Mouse (Mus musculus) kidney, embryonic 15.5 days (tissue): ENCODE data around the gene Eci1. TPM values are rescaled to one million over a fixed set of nuclear protein-coding genes. Genes with fewer than 3 reads are reported as not detected.
A peak's percentile ranks its signal among the peaks of the same experiment; 100 is the strongest.
"Not testable (repeated sequence)": the region's sequence is repeated elsewhere in the genome, so short reads cannot be mapped to it uniquely, and the experiment has no call there.

Source experiments
- ATAC-seq: fragments of 200-750 bp; cut with Nextera tagmentation; replicated peaks from 2 replicates; pipeline ENCODE4 v1.8.0; 2017; ENCODE audit warnings: moderate TSS enrichment; ENCODE audit not compliant: low FRiP score
- H3K27ac ChIP-seq: fragments of 300-500 bp; sonication (generic); 2 replicates; pipeline ENCODE4 v1.5.1; 2015; ENCODE audit warnings: mild to moderate bottlenecking, inconsistent platforms
- H3K27me3 ChIP-seq: fragments of 300-500 bp; sonication (generic); 2 replicates; pipeline ENCODE4 v1.6.1; 2015; ENCODE audit warnings: inconsistent platforms
- H3K36me3 ChIP-seq: fragments of 300-500 bp; sonication (generic); 2 replicates; pipeline ENCODE4 v1.6.1; 2015; ENCODE audit warnings: inconsistent platforms
- H3K4me1 ChIP-seq: fragments of 300-500 bp; sonication (generic); 2 replicates; pipeline ENCODE4 v1.6.1; 2015; ENCODE audit warnings: inconsistent platforms
- H3K4me2 ChIP-seq: fragments of 300-500 bp; sonication (generic); 2 replicates; pipeline ENCODE4 v1.6.1; 2015; ENCODE audit warnings: moderate library complexity, mild to moderate bottlenecking, inconsistent platforms
- H3K4me3 ChIP-seq: fragments of 300-500 bp; sonication (generic); replicated peaks from 2 replicates; pipeline ENCODE4 v1.5.1; 2015; ENCODE audit warnings: mild to moderate bottlenecking, inconsistent platforms
- H3K9ac ChIP-seq: fragments of 300-500 bp; sonication (generic); 2 replicates; pipeline ENCODE4 v1.6.1; 2015; ENCODE audit warnings: mild to moderate bottlenecking, inconsistent platforms
- H3K9me3 ChIP-seq: fragments of 300-500 bp; sonication (generic); replicated peaks from 2 replicates; pipeline ENCODE4 v1.6.1; 2016; ENCODE audit warnings: inconsistent platforms
- WGBS: fragments of 180-500 bp; shearing (Covaris S2); methylation state at CpG from one replicate; pipeline ENCODE4 v1.1.7; 2015; ENCODE audit warnings: mixed read lengths; 5-methylcytosine and 5-hydroxymethylcytosine counted together
- polyA plus RNA-seq: library from polyadenylated mRNA; unstranded; fragments of >200 nt; fragmentation: Nextera tagmentation; extraction: Ambion mirVana; gene quantifications from 2 replicates; pipeline ENCODE4 v1.2.1, GENCODE M21; 2015

The Eci1 gene
- polyA plus RNA-seq, 1 experiment from 2014 or later, result 115 TPM

GRCm38 (mm10) chr17:24414230-24414976, 12.0 kb upstream of the Eci1 start, which contains the start of gene Rnps1:
Gene Rnps1 (plus strand): TSS chr17:24414565.
- Histone ChIP-seq H3K4me1 (peaks cover 36% of the 10 kb centered on the region), H3K4me2 (peak within 1 kb of the TSS; percentile 84), H3K27ac (peak within 1 kb of the TSS; percentile 95), H3K27me3 (no peaks in the 10 kb centered on the region), H3K9ac (peak within 1 kb of the TSS; percentile 75), H3K9me3 (no peaks in the 10 kb centered on the region), H3K36me3 (peaks cover 61% of the 10 kb centered on the region), H3K4me3 (peak within 1 kb of the TSS; percentile 63)
- WGBS, result under 1% methylated on average over 64 of the region's 64 CpGs
- ATAC-seq, result peak; percentile 96

GRCm38 (mm10) chr17:24415011-24415410, 11.4 kb upstream of the Eci1 start:
- WGBS, result under 1% methylated on average over 21 of the region's 21 CpGs
- Histone ChIP-seq H3K4me2 (peak overlapping the region; percentile 84), H3K4me1 (peaks cover 36% of the 10 kb centered on the region), H3K36me3 (peaks cover 61% of the 10 kb centered on the region), H3K27ac (peak overlapping the region; percentile 95), H3K9me3 (no peaks in the 10 kb centered on the region), H3K9ac (peak overlapping the region; percentile 75), H3K27me3 (no peaks in the 10 kb centered on the region), H3K4me3 (peak overlapping the region; percentile 63)
- ATAC-seq, result peak; percentile 7; the same call in 1 of the 2 replicates

- peaks cover 36% of the 10 kb centered on the region for H3K4me1 ChIP-seq
- no peak for ATAC-seq
- H3K4me2 ChIP-seq, result peak overlapping the region; percentile 84
- H3K36me3 ChIP-seq, result peaks cover 61% of the 10 kb centered on the region
- H3K4me3 ChIP-seq, result peak overlapping the region; percentile 63
- H3K9ac ChIP-seq, result peak overlapping the region; percentile 75
- H3K27me3 ChIP-seq, result no peaks in the 10 kb centered on the region
- whole genome bisulfite sequencing, result 76% methylated on average over 3 of the region's 3 CpGs
- no peak overlapping the region for H3K27ac ChIP-seq
- no peaks in the 10 kb centered on the region for H3K9me3 ChIP-seq
Observed at GRCm38 (mm10) chr17:24416051-24416652, 10.3 kb upstream of the Eci1 start.

GRCm38 (mm10) chr17:24423114-24423513, 3.3 kb upstream of the Eci1 start:
- Histone ChIP-seq H3K27ac (no peak overlapping the region), H3K9me3 (no peaks in the 10 kb centered on the region), H3K36me3 (peaks cover 75% of the 10 kb centered on the region), H3K4me2 (no peak overlapping the region), H3K27me3 (no peaks in the 10 kb centered on the region), H3K9ac (no peak overlapping the region), H3K4me1 (peaks cover 15% of the 10 kb centered on the region), H3K4me3 (no peak overlapping the region)
- no peak for ATAC-seq
- 92% methylated on average over 4 of the region's 4 CpGs for WGBS

GRCm38 (mm10) chr17:24424489-24424888, 2.0 kb upstream of the Eci1 start:
- H3K4me1 ChIP-seq, result peaks cover 25% of the 10 kb centered on the region
- no peak for ATAC-seq
- H3K36me3 ChIP-seq, result peaks cover 61% of the 10 kb centered on the region
- 93% methylated on average over 5 of the region's 5 CpGs for WGBS
- H3K27me3 ChIP-seq, result no peaks in the 10 kb centered on the region
- no peaks in the 10 kb centered on the region for H3K9me3 ChIP-seq
- H3K27ac ChIP-seq, result no peak overlapping the region
- H3K4me2 ChIP-seq, result no peak overlapping the region
- H3K9ac ChIP-seq, result no peak overlapping the region
- H3K4me3 ChIP-seq, result no peak overlapping the region

- not testable (repeated sequence) for H3K4me2 ChIP-seq, H3K9me3 ChIP-seq, H3K9ac ChIP-seq, ATAC-seq, H3K27ac ChIP-seq, H3K27me3 ChIP-seq, H3K4me3 ChIP-seq
- Histone ChIP-seq H3K4me1 (peaks cover 29% of the 10 kb centered on the region), H3K36me3 (peaks cover 56% of the 10 kb centered on the region)
- 89% methylated on average over 6 of the region's 8 CpGs for WGBS
Observed at GRCm38 (mm10) chr17:24425326-24425725, 1.1 kb upstream of the Eci1 start.

GRCm38 (mm10) chr17:24425905-24426304, 536 bp upstream of the Eci1 start:
- Histone ChIP-seq H3K4me2 (peak overlapping the region; percentile 66), H3K9me3 (no peaks in the 10 kb centered on the region), H3K4me1 (peaks cover 29% of the 10 kb centered on the region), H3K4me3 (peak overlapping the region; percentile 67; the same call in 1 of the 2 replicates), H3K36me3 (peaks cover 50% of the 10 kb centered on the region), H3K27ac (peak overlapping the region; percentile 98), H3K9ac (no peak overlapping the region), H3K27me3 (no peaks in the 10 kb centered on the region)
- WGBS, result 87% methylated on average over 7 of the region's 7 CpGs
- ATAC-seq, result peak; percentile 1; the same call in 1 of the 2 replicates

- WGBS, result 1% methylated on average over 8 of the region's 8 CpGs
- Histone ChIP-seq H3K4me1 (peaks cover 29% of the 10 kb centered on the region), H3K27me3 (no peaks in the 10 kb centered on the region), H3K4me2 (peak overlapping the region; percentile 66), H3K4me3 (peak overlapping the region; percentile 67), H3K9ac (peak overlapping the region; percentile 81), H3K36me3 (peaks cover 37% of the 10 kb centered on the region), H3K27ac (peak overlapping the region; percentile 98), H3K9me3 (no peaks in the 10 kb centered on the region)
- no peak for ATAC-seq
Observed at GRCm38 (mm10) chr17:24427170-24427557, 723 bp downstream of the Eci1 start.

GRCm38 (mm10) chr17:24429201-24429983, 3.0 kb downstream of the Eci1 start:
- Histone ChIP-seq H3K27ac (no peak overlapping the region), H3K36me3 (peaks cover 35% of the 10 kb centered on the region), H3K4me1 (peaks cover 29% of the 10 kb centered on the region), H3K4me3 (no peak overlapping the region), H3K9me3 (no peaks in the 10 kb centered on the region), H3K9ac (no peak overlapping the region), H3K4me2 (no peak overlapping the region), H3K27me3 (no peaks in the 10 kb centered on the region)
- ATAC-seq, result no peak
- WGBS, result 78% methylated on average over 14 of the region's 14 CpGs

- peaks cover 92% of the 10 kb centered on the region for H3K36me3 ChIP-seq
Observed at GRCm38 (mm10) chr17:24437016-24437415, 10.6 kb downstream of the Eci1 start.

GRCm38 (mm10) chr17:24440377-24440776, 13.9 kb downstream of the Eci1 start:
- WGBS, result 94% methylated on average over 8 of the region's 8 CpGs
- no peaks in the 10 kb centered on the region for H3K4me1 ChIP-seq
- H3K4me2 ChIP-seq, result no peak overlapping the region
- no peaks in the 10 kb centered on the region for H3K9me3 ChIP-seq
- no peak overlapping the region for H3K4me3 ChIP-seq
- H3K9ac ChIP-seq, result no peak overlapping the region
- no peak for ATAC-seq
- H3K36me3 ChIP-seq, result peaks cover 89% of the 10 kb centered on the region
- no peaks in the 10 kb centered on the region for H3K27me3 ChIP-seq
- no peak overlapping the region for H3K27ac ChIP-seq

More at GRCm38 (mm10) chr17:24437016-24437415, 10.6 kb downstream of the Eci1 start:
- H3K9me3 ChIP-seq, result no peaks in the 10 kb centered on the region
- H3K4me1 ChIP-seq, result no peaks in the 10 kb centered on the region
- 85% methylated on average over 5 of the region's 5 CpGs for WGBS
- no peak overlapping the region for H3K9ac ChIP-seq
- no peak overlapping the region for H3K27ac ChIP-seq
- H3K4me2 ChIP-seq, result no peak overlapping the region
- no peak overlapping the region for H3K4me3 ChIP-seq
- 0 out of 2 replicates have a peak, but pooled peaks have one; percentile 41 for ATAC-seq
- no peaks in the 10 kb centered on the region for H3K27me3 ChIP-seq

- Histone ChIP-seq H3K36me3 (peaks cover 89% of the 10 kb centered on the region), H3K27me3 (no peaks in the 10 kb centered on the region), H3K4me1 (no peaks in the 10 kb centered on the region), H3K4me3 (no peak overlapping the region), H3K27ac (no peak overlapping the region), H3K9me3 (no peaks in the 10 kb centered on the region), H3K4me2 (no peak overlapping the region), H3K9ac (no peak overlapping the region)
- no peak for ATAC-seq
- 58% methylated on average over 2 of the region's 2 CpGs for WGBS
Observed at GRCm38 (mm10) chr17:24441148-24441547, 14.7 kb downstream of the Eci1 start.
